Comparison of ENCODE assay signal across 17 mouse cellular contexts in genomic region chr8:80399594-80400207, GRCm38 (mm10).
"Had no signal": no experiment of that assay in that cellular context is flagged by ENCODE, and none has a peak within 500 bp of the region (broad histone marks: within the 10 kb centered on the region; RNA-seq: fewer than 3 reads in every experiment).

No protein-coding gene starts in this region.

- H3K4me1 ChIP-seq: limb, embryonic 12.5 days; limb, embryonic 15.5 days; liver, embryonic 13.5 days; midbrain, embryonic 12.5 days; midbrain, embryonic 15.5 days; neural tube, embryonic 12.5 days; neural tube, embryonic 15.5 days had no signal

- H3K9ac ChIP-seq: limb, embryonic 12.5 days; limb, embryonic 15.5 days; liver, embryonic 13.5 days; midbrain, embryonic 12.5 days; midbrain, embryonic 15.5 days; neural tube, embryonic 12.5 days; neural tube, embryonic 15.5 days had no signal

- H3K9me3 ChIP-seq: limb, embryonic 12.5 days; limb, embryonic 15.5 days; liver, embryonic 13.5 days; midbrain, embryonic 12.5 days; midbrain, embryonic 15.5 days; neural tube, embryonic 12.5 days; neural tube, embryonic 15.5 days had no signal

- H3K4me3 ChIP-seq: limb, embryonic 12.5 days; limb, embryonic 15.5 days; liver, embryonic 13.5 days; midbrain, embryonic 12.5 days; midbrain, embryonic 15.5 days; neural tube, embryonic 12.5 days; neural tube, embryonic 15.5 days had no signal

- H3K27me3 ChIP-seq: limb, embryonic 12.5 days; limb, embryonic 15.5 days; liver, embryonic 13.5 days; midbrain, embryonic 12.5 days; midbrain, embryonic 15.5 days; neural tube, embryonic 12.5 days; neural tube, embryonic 15.5 days had no signal

- DNase-seq: kidney, adult 18-20 months; kidney, adult 9 months; kidney, postnatal 25 days; left cerebral cortex, postnatal 4 days; liver, embryonic 13.5 days; thymus, adult 18-20 months; thymus, postnatal 36 days had no signal

- ATAC-seq: hindbrain, postnatal 0 days; inflammation-experienced regulatory T-cells, adult 6 months; intestine, embryonic 16.5 days; midbrain, embryonic 15.5 days had no signal

- H3K36me3 ChIP-seq: limb, embryonic 12.5 days; limb, embryonic 15.5 days; liver, embryonic 13.5 days; midbrain, embryonic 12.5 days; midbrain, embryonic 15.5 days; neural tube, embryonic 12.5 days; neural tube, embryonic 15.5 days had no signal

- H3K27ac ChIP-seq: hindbrain, postnatal 0 days; limb, embryonic 12.5 days; limb, embryonic 15.5 days; liver, embryonic 13.5 days; macrophage; midbrain, embryonic 12.5 days; midbrain, embryonic 15.5 days; neural tube, embryonic 12.5 days; neural tube, embryonic 15.5 days had no signal

- H3K4me2 ChIP-seq: limb, embryonic 12.5 days; limb, embryonic 15.5 days; liver, embryonic 13.5 days; midbrain, embryonic 12.5 days; midbrain, embryonic 15.5 days; neural tube, embryonic 12.5 days; neural tube, embryonic 15.5 days had no signal
